Mouse (Mus musculus) liver, embryonic 14.5 days (tissue): ENCODE results near the gene Slc28a2. TPM values are rescaled to one million over a fixed set of nuclear protein-coding genes. Genes with fewer than 3 reads are reported as not detected.

Source experiments
- ATAC-seq: fragments of 200-750 bp; cut with Nextera tagmentation; 2 replicates; pipeline ENCODE4 v1.8.0; 2017; ENCODE audit warnings: moderate number of reproducible peaks, mild to moderate bottlenecking, moderate library complexity; ENCODE audit not compliant: insufficient read depth
- DNase-seq, 3 experiments: peaks; one replicate each; pipeline ENCODE4 v3.0.0-alpha.2; 2012 to 2013; ENCODE audit warnings: low read depth in 3 of 3, low spot score in 3 of 3
- H3K27ac ChIP-seq: fragments of 300-500 bp; sonication (generic); 2 replicates; pipeline ENCODE4 v1.5.1; 2014; ENCODE audit warnings: moderate library complexity, mild to moderate bottlenecking, control low read depth, inconsistent platforms
- H3K27me3 ChIP-seq: fragments of 300-500 bp; sonication (generic); 2 replicates; pipeline ENCODE4 v1.6.1; 2014; ENCODE audit warnings: mild to moderate bottlenecking, low read length, moderate library complexity; ENCODE audit not compliant: control insufficient read depth, insufficient read depth
- H3K36me3 ChIP-seq: fragments of 300-500 bp; sonication (generic); replicated peaks from 2 replicates; pipeline ENCODE4 v1.6.1; 2014; ENCODE audit warnings: low read depth; ENCODE audit not compliant: control insufficient read depth, insufficient read depth
- H3K4me1 ChIP-seq, 2 experiments: fragments of 200-500 bp in 1 of 2; fragments of 300-500 bp in 1 of 2; sonication (generic) in 1 of 2; replicated peaks; 2 replicates each; pipeline ENCODE4 v1.6.1; 2012 to 2014; ENCODE audit warnings: antibody characterized with exemption in 1 of 2, inconsistent platforms in 1 of 2, low read length in 1 of 2; ENCODE audit not compliant: control insufficient read depth in 2 of 2, insufficient read depth in 2 of 2
- H3K4me2 ChIP-seq: fragments of 300-500 bp; sonication (generic); 2 replicates; pipeline ENCODE4 v1.6.1; 2014; ENCODE audit warnings: low read depth, mild to moderate bottlenecking, control low read depth, moderate library complexity
- H3K4me3 ChIP-seq, 2 experiments: fragments of 200-500 bp in 1 of 2; fragments of 300-500 bp in 1 of 2; sonication (generic) in 1 of 2; 2 replicates each; pipeline ENCODE4 v1.5.1; 2012 to 2014; ENCODE audit warnings: low read depth in 2 of 2, low read length in 2 of 2, mild to moderate bottlenecking in 2 of 2, control low read depth in 1 of 2, inconsistent platforms in 1 of 2, moderate library complexity in 1 of 2; ENCODE audit not compliant: insufficient read depth in 1 of 2
- H3K9ac ChIP-seq: fragments of 300-500 bp; sonication (generic); replicated peaks from 2 replicates; pipeline ENCODE4 v1.6.1; 2014; ENCODE audit warnings: mild to moderate bottlenecking, control low read depth, moderate library complexity
- H3K9me3 ChIP-seq: fragments of 300-500 bp; sonication (generic); 2 replicates; pipeline ENCODE4 v1.6.1; 2016; ENCODE audit warnings: low read length, mixed read lengths; ENCODE audit not compliant: control insufficient read depth
- CTCF ChIP-seq: IDR thresholded peaks from 2 replicates; pipeline ENCODE4 v1.5.1; 2016; ENCODE audit warnings: antibody characterized with exemption, low read depth, control low read depth
- EP300 ChIP-seq: IDR thresholded peaks from 2 replicates; pipeline ENCODE4 v1.6.1; 2016; ENCODE audit warnings: antibody characterized with exemption, low read depth
- WGBS: fragments of 180-500 bp; shearing (Covaris S2); extraction: QIAGEN DNeasy Blood & Tissue Kit; methylation state at CpG from one replicate; pipeline ENCODE4 v1.1.7; 2014; ENCODE audit not compliant: insufficient replicate concordance; 5-methylcytosine and 5-hydroxymethylcytosine counted together
- polyA plus RNA-seq, 2 experiments: library from polyadenylated mRNA; depleted of rRNA in 1 of 2; stranded (reverse) in 1 of 2; unstranded in 1 of 2; fragments of >200 nt; fragmentation: Nextera tagmentation in 1 of 2; extraction: Ambion mirVana in 1 of 2; gene quantifications; 2 replicates each; pipeline versions ENCODE4 v1.2.1 to v1.2.3; 2012 to 2014

The Slc28a2 gene
- polyA plus RNA-seq, 2 experiments: 0.45 to 0.86 TPM

- Histone ChIP-seq H3K36me3 (no peaks in the 10 kb centered on the region), H3K4me1 (no peaks in the 10 kb centered on the region), H3K4me3 (no peak overlapping the region), H3K4me2 (no peak overlapping the region), H3K9ac (no peak overlapping the region), H3K9me3 (no peaks in the 10 kb centered on the region), H3K27me3 (no peaks in the 10 kb centered on the region), H3K27ac (no peak overlapping the region)
- TF ChIP-seq CTCF (no peak), EP300 (no peak)
- no peak for DNase-seq
- WGBS: 47% methylated on average over 2 of the region's 2 CpGs
- ATAC-seq: no peak
These were observed 60.4 kb downstream of the Slc28a2 start for GRCm38 (mm10) chr2:122486674-122487073.

Other genes with a start within 250 kb of the Slc28a2 start
- gene Patl2, start 240.3 kb upstream of the Slc28a2 start, polyA plus RNA-seq (2012; rRNA removed): 0.01 and 0.04 TPM in 2 replicates
- 0.11 TPM in 1 of 2 replicates, not detected in the other for gene Patl2, start 240.3 kb upstream of the Slc28a2 start, polyA plus RNA-seq (2014; fragmentation: Nextera tagmentation; extraction: Ambion mirVana)
- not detected in 2 replicates for gene Terb2, start 240.2 kb upstream of the Slc28a2 start, polyA plus RNA-seq (2012; rRNA removed)
- not detected in 2 replicates for gene Terb2, start 240.2 kb upstream of the Slc28a2 start, polyA plus RNA-seq (2014; fragmentation: Nextera tagmentation; extraction: Ambion mirVana)
- 47.6 and 68.4 TPM in 2 replicates for gene Sord, start 191.7 kb upstream of the Slc28a2 start, polyA plus RNA-seq (2012; rRNA removed)
- gene Sord, start 191.7 kb upstream of the Slc28a2 start, polyA plus RNA-seq (2014; fragmentation: Nextera tagmentation; extraction: Ambion mirVana): 146 and 160 TPM in 2 replicates
- gene Duox2, start 128.0 kb upstream of the Slc28a2 start, polyA plus RNA-seq (2012; rRNA removed): 0.01 TPM in 1 of 2 replicates, not detected in the other
- not detected in 2 replicates for gene Duox2, start 128.0 kb upstream of the Slc28a2 start, polyA plus RNA-seq (2014; fragmentation: Nextera tagmentation; extraction: Ambion mirVana)
- not detected in 2 replicates for gene Duoxa2, start 127.6 kb upstream of the Slc28a2 start, polyA plus RNA-seq (2012; rRNA removed)
- not detected in 2 replicates for gene Duoxa2, start 127.6 kb upstream of the Slc28a2 start, polyA plus RNA-seq (2014; fragmentation: Nextera tagmentation; extraction: Ambion mirVana)
- not detected in 2 replicates for gene Duoxa1, start 112.7 kb upstream of the Slc28a2 start, polyA plus RNA-seq (2012; rRNA removed)
- not detected in 2 replicates for gene Duoxa1, start 112.7 kb upstream of the Slc28a2 start, polyA plus RNA-seq (2014; fragmentation: Nextera tagmentation; extraction: Ambion mirVana)
- not detected in 2 replicates for gene Duox1, start 110.8 kb upstream of the Slc28a2 start, polyA plus RNA-seq (2012; rRNA removed)
- not detected in 2 replicates for gene Duox1, start 110.8 kb upstream of the Slc28a2 start, polyA plus RNA-seq (2014; fragmentation: Nextera tagmentation; extraction: Ambion mirVana)
- gene Shf, start 57.3 kb upstream of the Slc28a2 start, polyA plus RNA-seq (2012; rRNA removed): 4.4 and 7.1 TPM in 2 replicates
- 1.6 and 1.8 TPM in 2 replicates for gene Shf, start 57.3 kb upstream of the Slc28a2 start, polyA plus RNA-seq (2014; fragmentation: Nextera tagmentation; extraction: Ambion mirVana)
- gene Gm14085, start 58.5 kb downstream of the Slc28a2 start, polyA plus RNA-seq (2012; rRNA removed): not detected in 2 replicates
- gene Gm14085, start 58.5 kb downstream of the Slc28a2 start, polyA plus RNA-seq (2014; fragmentation: Nextera tagmentation; extraction: Ambion mirVana): not detected in 2 replicates
- 8.6 and 14.1 TPM in 2 replicates for gene Gatm, start 184.8 kb downstream of the Slc28a2 start, polyA plus RNA-seq (2012; rRNA removed)
- 24.8 and 27.6 TPM in 2 replicates for gene Gatm, start 184.8 kb downstream of the Slc28a2 start, polyA plus RNA-seq (2014; fragmentation: Nextera tagmentation; extraction: Ambion mirVana)
- gene AA467197, start 210.5 kb downstream of the Slc28a2 start, polyA plus RNA-seq (2012; rRNA removed): 0.06 and 0.16 TPM in 2 replicates
- 0.30 and 0.37 TPM in 2 replicates for gene AA467197, start 210.5 kb downstream of the Slc28a2 start, polyA plus RNA-seq (2014; fragmentation: Nextera tagmentation; extraction: Ambion mirVana)